Mouse (Mus musculus): ENCODE results near the gene Tas2r110.

Gene Tas2r110

GRCm38 (mm10) chr6:132867708-132868107, at the start of gene Tas2r110:
Gene Tas2r110, plus strand, starts transcription at chr6:132868008.
- DNase-seq (ENCODE audit: low read depth, low spot score), result no peak

GRCm38 (mm10) chr6:132846842-132847241, 21.0 kb upstream of the Tas2r110 start, which contains the start of gene Tas2r123:
Gene Tas2r123, plus strand, starts transcription at chr6:132847142.
- no peak for DNase-seq (ENCODE audit: low read depth, low spot score)

GRCm38 (mm10) chr6:132855138-132855537, 12.7 kb upstream of the Tas2r110 start, which contains the start of gene Tas2r116:
Gene Tas2r116, plus strand, starts transcription at chr6:132855438.
- DNase-seq (ENCODE audit: low read depth, low spot score), result no peak

- DNase-seq (ENCODE audit: low read depth, low spot score), result no peak
These were observed 24.9 kb downstream of the Tas2r110 start, which contains the start of gene Tas2r113 for GRCm38 (mm10) chr6:132892711-132893110. Gene Tas2r113, plus strand, starts transcription at chr6:132893011.

GRCm38 (mm10) chr6:132909351-132909750, 41.5 kb downstream of the Tas2r110 start, which contains the start of gene Tas2r125:
Gene Tas2r125, plus strand, starts transcription at chr6:132909651.
- DNase-seq (ENCODE audit: low read depth, low spot score), result no peak
